Mouse (Mus musculus): ENCODE measurements around the gene Plekha7. TPM values are rescaled to one million over a fixed set of nuclear protein-coding genes. Genes with fewer than 3 reads are reported as not detected.

Gene Plekha7
- polyA plus RNA-seq, 1 experiment from 2014 or later: 3.4 TPM

GRCm38 (mm10) chr7:116220103-116220707 is 88.0 kb downstream of the Plekha7 start:
- Histone ChIP-seq H3K4me3 (replicated peaks) (no peak overlapping the region), H3K4me2 (no peak overlapping the region), H3K9ac (no peak overlapping the region), H3K27ac (replicated peaks) (no peak overlapping the region), H3K9me3 (replicated peaks) (no peaks in the 10 kb centered on the region), H3K4me1 (replicated peaks) (peaks cover 10% of the 10 kb centered on the region), H3K27me3 (no peaks in the 10 kb centered on the region), H3K36me3 (replicated peaks) (no peaks in the 10 kb centered on the region)
- WGBS (ENCODE audit: insufficient replicate concordance): 74% methylated on average over 12 of the region's 12 CpGs
- ATAC-seq (ENCODE audit: insufficient read depth): no peak

GRCm38 (mm10) chr7:116217747-116218146 is 90.4 kb downstream of the Plekha7 start:
- no peak overlapping the region for H3K27ac ChIP-seq (replicated peaks)
- 78% methylated on average over 7 of the region's 7 CpGs for WGBS (ENCODE audit: insufficient replicate concordance)
- H3K9ac ChIP-seq: no peak overlapping the region
- no peaks in the 10 kb centered on the region for H3K27me3 ChIP-seq
- H3K4me2 ChIP-seq: no peak overlapping the region
- H3K9me3 ChIP-seq (replicated peaks): no peaks in the 10 kb centered on the region
- H3K4me3 ChIP-seq (replicated peaks): no peak overlapping the region
- no peaks in the 10 kb centered on the region for H3K36me3 ChIP-seq (replicated peaks)
- ATAC-seq (ENCODE audit: insufficient read depth): no peak
- peaks cover 4% of the 10 kb centered on the region for H3K4me1 ChIP-seq (replicated peaks)

GRCm38 (mm10) chr7:116211904-116212303 is 96.3 kb downstream of the Plekha7 start:
- Histone ChIP-seq H3K4me3 (replicated peaks) (no peak overlapping the region), H3K9me3 (replicated peaks) (no peaks in the 10 kb centered on the region), H3K36me3 (replicated peaks) (no peaks in the 10 kb centered on the region), H3K27me3 (no peaks in the 10 kb centered on the region), H3K4me1 (replicated peaks) (peaks cover 3% of the 10 kb centered on the region; the same call in 1 of the 2 replicates), H3K9ac (no peak overlapping the region), H3K27ac (replicated peaks) (no peak overlapping the region), H3K4me2 (no peak overlapping the region)
- 50% methylated on average over 9 of the region's 9 CpGs for WGBS (ENCODE audit: insufficient replicate concordance)
- ATAC-seq (ENCODE audit: insufficient read depth): no peak

GRCm38 (mm10) chr7:116209926-116210631 is 98.1 kb downstream of the Plekha7 start:
- H3K27me3 ChIP-seq: no peaks in the 10 kb centered on the region
- peaks cover 5% of the 10 kb centered on the region; the same call in 1 of the 2 replicates for H3K4me1 ChIP-seq (replicated peaks)
- no peak overlapping the region for H3K4me3 ChIP-seq (replicated peaks)
- H3K27ac ChIP-seq (replicated peaks): no peak overlapping the region
- WGBS (ENCODE audit: insufficient replicate concordance): 34% methylated on average over 10 of the region's 10 CpGs
- no peak for ATAC-seq (ENCODE audit: insufficient read depth)
- no peak overlapping the region for H3K9ac ChIP-seq
- H3K9me3 ChIP-seq (replicated peaks): no peaks in the 10 kb centered on the region
- no peak overlapping the region for H3K4me2 ChIP-seq
- no peaks in the 10 kb centered on the region for H3K36me3 ChIP-seq (replicated peaks)

GRCm38 (mm10) chr7:116208880-116209279 is 99.3 kb downstream of the Plekha7 start:
- no peak for ATAC-seq (ENCODE audit: insufficient read depth)
- no peaks in the 10 kb centered on the region for H3K36me3 ChIP-seq (replicated peaks)

GRCm38 (mm10) chr7:116206806-116207571 is 101.2 kb downstream of the Plekha7 start:
- Histone ChIP-seq H3K27me3 (no peaks in the 10 kb centered on the region), H3K9ac (no peak overlapping the region), H3K4me2 (no peak overlapping the region), H3K36me3 (replicated peaks) (no peaks in the 10 kb centered on the region), H3K4me3 (replicated peaks) (no peak overlapping the region), H3K9me3 (replicated peaks) (no peaks in the 10 kb centered on the region), H3K4me1 (replicated peaks) (peaks cover 16% of the 10 kb centered on the region), H3K27ac (replicated peaks) (no peak overlapping the region)
- 29% methylated on average over 7 of the region's 7 CpGs for WGBS (ENCODE audit: insufficient replicate concordance)
- no peak for ATAC-seq (ENCODE audit: insufficient read depth)

More at GRCm38 (mm10) chr7:116208880-116209279, 99.3 kb downstream of the Plekha7 start:
- 46% methylated on average over 8 of the region's 8 CpGs for WGBS (ENCODE audit: insufficient replicate concordance)
- no peak overlapping the region for H3K27ac ChIP-seq (replicated peaks)
- H3K9me3 ChIP-seq (replicated peaks): no peaks in the 10 kb centered on the region
- H3K4me1 ChIP-seq (replicated peaks): peaks cover 11% of the 10 kb centered on the region
- H3K4me3 ChIP-seq (replicated peaks): no peak overlapping the region
- H3K4me2 ChIP-seq: no peak overlapping the region
- H3K9ac ChIP-seq: no peak overlapping the region
- H3K27me3 ChIP-seq: no peaks in the 10 kb centered on the region

GRCm38 (mm10) chr7:116205451-116205850 is 102.7 kb downstream of the Plekha7 start:
- peaks cover 21% of the 10 kb centered on the region for H3K4me1 ChIP-seq (replicated peaks)
- no peaks in the 10 kb centered on the region for H3K27me3 ChIP-seq
- no peak overlapping the region for H3K4me3 ChIP-seq (replicated peaks)
- no peak overlapping the region for H3K9ac ChIP-seq
- no peak overlapping the region for H3K27ac ChIP-seq (replicated peaks)
- 38% methylated on average over 2 of the region's 2 CpGs for WGBS (ENCODE audit: insufficient replicate concordance)
- ATAC-seq (ENCODE audit: insufficient read depth): peak; percentile 71
- no peaks in the 10 kb centered on the region for H3K36me3 ChIP-seq (replicated peaks)
- H3K4me2 ChIP-seq: no peak overlapping the region
- no peaks in the 10 kb centered on the region for H3K9me3 ChIP-seq (replicated peaks)

- H3K4me1 ChIP-seq (replicated peaks): peaks cover 24% of the 10 kb centered on the region
- H3K27ac ChIP-seq (replicated peaks): no peak overlapping the region
- 66% methylated on average over 10 of the region's 10 CpGs for WGBS (ENCODE audit: insufficient replicate concordance)
- no peaks in the 10 kb centered on the region for H3K36me3 ChIP-seq (replicated peaks)
- ATAC-seq (ENCODE audit: insufficient read depth): no peak
- no peak overlapping the region for H3K4me3 ChIP-seq (replicated peaks)
- no peaks in the 10 kb centered on the region for H3K9me3 ChIP-seq (replicated peaks)
- H3K4me2 ChIP-seq: no peak overlapping the region
- H3K27me3 ChIP-seq: no peaks in the 10 kb centered on the region
- H3K9ac ChIP-seq: no peak overlapping the region
Observed at GRCm38 (mm10) chr7:116202033-116202681, 106.0 kb downstream of the Plekha7 start.

GRCm38 (mm10) chr7:116200951-116201351 is 107.2 kb downstream of the Plekha7 start:
- WGBS (ENCODE audit: insufficient replicate concordance): 48% methylated on average over 1 of the region's 1 CpGs
- no peak overlapping the region for H3K4me2 ChIP-seq
- ATAC-seq (ENCODE audit: insufficient read depth): no peak
- no peak overlapping the region for H3K9ac ChIP-seq
- no peaks in the 10 kb centered on the region for H3K9me3 ChIP-seq (replicated peaks)
- no peaks in the 10 kb centered on the region for H3K27me3 ChIP-seq
- no peak overlapping the region for H3K4me3 ChIP-seq (replicated peaks)
- H3K27ac ChIP-seq (replicated peaks): no peak overlapping the region
- H3K4me1 ChIP-seq (replicated peaks): peaks cover 19% of the 10 kb centered on the region
- no peaks in the 10 kb centered on the region for H3K36me3 ChIP-seq (replicated peaks)

GRCm38 (mm10) chr7:116200544-116200943 is 107.6 kb downstream of the Plekha7 start:
- no peak for ATAC-seq (ENCODE audit: insufficient read depth)
- Histone ChIP-seq H3K27me3 (no peaks in the 10 kb centered on the region), H3K9me3 (replicated peaks) (no peaks in the 10 kb centered on the region), H3K4me3 (replicated peaks) (no peak overlapping the region), H3K4me2 (no peak overlapping the region), H3K9ac (no peak overlapping the region), H3K4me1 (replicated peaks) (peaks cover 19% of the 10 kb centered on the region), H3K36me3 (replicated peaks) (no peaks in the 10 kb centered on the region), H3K27ac (replicated peaks) (no peak overlapping the region)
- 57% methylated on average over 2 of the region's 2 CpGs for WGBS (ENCODE audit: insufficient replicate concordance)

- 26% methylated on average over 2 of the region's 2 CpGs for WGBS (ENCODE audit: insufficient replicate concordance)
- H3K4me1 ChIP-seq (replicated peaks): peaks cover 13% of the 10 kb centered on the region; the same call in 1 of the 2 replicates
- H3K27ac ChIP-seq (replicated peaks): no peak overlapping the region
- H3K36me3 ChIP-seq (replicated peaks): no peaks in the 10 kb centered on the region
- H3K9me3 ChIP-seq (replicated peaks): no peaks in the 10 kb centered on the region
- no peak overlapping the region for H3K4me2 ChIP-seq
- H3K27me3 ChIP-seq: no peaks in the 10 kb centered on the region
- no peak overlapping the region for H3K9ac ChIP-seq
- no peak overlapping the region for H3K4me3 ChIP-seq (replicated peaks)
- no peak for ATAC-seq (ENCODE audit: insufficient read depth)
Observed at GRCm38 (mm10) chr7:116198902-116199301, 109.3 kb downstream of the Plekha7 start.

All from liver, embryonic 15.5 days (tissue).